Mouse (Mus musculus) neural tube, embryonic 12.5 days (tissue): ENCODE data around the gene Dnah17. TPM values are rescaled to one million over a fixed set of nuclear protein-coding genes. Genes with fewer than 3 reads are reported as not detected.

Experiments used
- ATAC-seq: fragments of 200-750 bp; cut with Nextera tagmentation; 2 replicates; pipeline ENCODE4 v1.8.0; 2017; ENCODE audit warnings: low read depth, mild to moderate bottlenecking, moderate TSS enrichment, moderate library complexity; ENCODE audit not compliant: low FRiP score
- H3K27ac ChIP-seq: fragments of 300-500 bp; sonication (generic); 2 replicates; pipeline ENCODE4 v1.5.1; 2016
- H3K27me3 ChIP-seq: fragments of 300-500 bp; sonication (generic); replicated peaks from 2 replicates; pipeline ENCODE4 v1.6.1; 2016; ENCODE audit warnings: mild to moderate bottlenecking
- H3K36me3 ChIP-seq: fragments of 300-500 bp; sonication (generic); 2 replicates; pipeline ENCODE4 v1.6.1; 2016; ENCODE audit warnings: mild to moderate bottlenecking
- H3K4me1 ChIP-seq: fragments of 300-500 bp; sonication (generic); 2 replicates; pipeline ENCODE4 v1.6.1; 2016
- H3K4me2 ChIP-seq: fragments of 300-500 bp; sonication (generic); replicated peaks from 2 replicates; pipeline ENCODE4 v1.6.1; 2016; ENCODE audit warnings: mild to moderate bottlenecking
- H3K4me3 ChIP-seq: fragments of 300-500 bp; sonication (generic); 2 replicates; pipeline ENCODE4 v1.5.1; 2016
- H3K9ac ChIP-seq: fragments of 300-500 bp; sonication (generic); 2 replicates; pipeline ENCODE4 v1.6.1; 2016; ENCODE audit warnings: mild to moderate bottlenecking
- H3K9me3 ChIP-seq: fragments of 300-500 bp; sonication (generic); 2 replicates; pipeline ENCODE4 v1.6.1; 2016; ENCODE audit warnings: mild to moderate bottlenecking
- WGBS: fragments of 180-500 bp; shearing (Covaris S2); methylation state at CpG from one replicate; pipeline ENCODE4 v1.1.7; 2016; 5-methylcytosine and 5-hydroxymethylcytosine counted together
- polyA plus RNA-seq: library from polyadenylated mRNA; unstranded; fragments of >200 nt; fragmentation: Nextera tagmentation; extraction: Ambion mirVana; gene quantifications from 2 replicates; pipeline ENCODE4 v1.2.1, GENCODE M21; 2016

Dnah17 gene
- polyA plus RNA-seq, 1 experiment from 2014 or later = 0.27 TPM

DNA sequence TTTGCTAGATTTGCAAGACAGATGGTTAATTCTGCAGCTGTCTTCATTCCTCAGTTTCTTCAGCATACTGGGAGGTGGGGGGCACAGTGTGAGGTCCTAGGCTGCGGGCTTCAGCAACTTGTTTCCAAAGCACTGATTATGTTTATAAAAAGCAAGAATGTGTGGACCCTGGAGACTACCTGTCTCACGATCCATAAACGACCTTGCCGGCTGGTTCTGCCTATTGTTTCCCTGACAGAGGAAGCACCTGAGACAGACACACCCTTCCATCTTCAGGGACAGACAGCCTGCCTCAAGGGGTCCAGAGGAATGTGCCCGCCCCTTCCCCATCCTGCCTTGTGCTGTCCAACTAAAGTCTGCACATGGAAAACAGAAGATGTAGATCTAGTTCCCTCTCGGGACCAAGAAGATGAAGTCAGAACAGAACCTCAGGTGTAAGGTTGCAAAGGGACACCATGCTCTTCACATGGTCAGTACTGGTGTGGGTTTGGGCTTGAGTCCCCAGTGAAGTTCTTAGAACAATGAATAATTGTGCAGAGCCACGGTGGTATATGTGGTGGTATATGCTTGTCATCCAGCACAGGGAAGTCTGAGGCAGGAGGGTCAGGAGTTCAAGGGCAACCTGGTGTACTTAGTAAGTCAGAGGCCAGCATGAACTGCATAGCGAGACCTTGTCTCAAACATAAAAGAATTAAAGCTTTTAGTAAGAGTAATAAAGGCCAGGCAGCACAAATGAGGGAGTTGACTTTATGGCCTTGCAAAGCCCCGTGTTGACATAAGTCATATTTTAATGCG is 10.5 kb upstream of the Dnah17 start:
- Histone ChIP-seq H3K27me3 (peaks cover 4% of the 10 kb centered on the region; the same call in 1 of the 2 replicates), H3K4me1 (peaks cover 14% of the 10 kb centered on the region), H3K4me3 (no peak overlapping the region), H3K9me3 (0 out of 2 replicates have a peak, but pooled peaks cover 5% of the 10 kb centered on the region), H3K36me3 (no peaks in the 10 kb centered on the region), H3K4me2 (no peak overlapping the region), H3K27ac (no peak overlapping the region), H3K9ac (no peak overlapping the region)
- WGBS = 81% methylated on average over 10 of the region's 10 CpGs
- no peak for ATAC-seq

DNA sequence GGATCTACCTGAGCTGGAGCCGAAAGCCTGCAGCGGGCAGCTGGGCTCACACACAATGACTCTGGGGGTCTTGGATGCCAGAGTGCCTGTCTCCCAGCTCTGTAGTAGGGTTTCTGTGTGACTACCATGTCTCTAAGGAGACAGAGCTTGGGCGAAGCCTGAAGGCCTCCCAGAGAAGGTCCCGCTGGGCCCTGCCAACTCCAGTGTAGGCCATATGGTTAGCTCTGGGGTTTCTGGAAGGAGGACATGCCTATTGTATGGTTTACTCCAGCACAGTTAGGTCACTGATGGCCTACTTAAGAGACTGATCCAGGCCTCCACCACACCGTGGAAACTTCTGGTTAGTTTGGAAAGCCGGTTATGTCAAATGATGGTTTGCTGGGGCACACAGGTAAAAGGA is 7.9 kb upstream of the Dnah17 start:
- H3K4me2 ChIP-seq = no peak overlapping the region
- ATAC-seq = no peak
- WGBS = 98% methylated on average over 6 of the region's 6 CpGs

DNA sequence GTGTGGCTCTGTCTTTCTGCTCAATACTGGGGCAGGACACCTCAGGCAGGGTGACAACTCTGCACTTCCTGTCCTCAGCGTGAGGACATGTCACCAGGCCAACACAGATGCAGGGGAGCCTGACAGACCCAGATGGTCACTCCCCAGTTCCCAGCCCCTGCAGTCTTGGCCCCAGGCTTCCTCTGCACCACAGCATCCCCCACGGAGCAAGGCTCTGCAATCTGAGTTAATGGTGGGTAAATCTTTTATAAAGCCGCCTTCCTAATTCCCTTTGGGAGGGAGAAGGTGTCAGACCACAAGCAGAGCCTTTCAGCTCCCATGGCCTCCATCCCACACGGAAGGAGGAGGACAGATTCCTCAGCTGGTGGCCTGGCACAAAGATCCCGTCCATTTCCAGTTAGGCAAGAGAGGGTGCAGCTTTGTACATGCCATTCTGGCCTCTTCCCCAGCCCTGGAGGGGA is 5.8 kb upstream of the Dnah17 start:
- no peak overlapping the region for H3K4me2 ChIP-seq
- H3K27ac ChIP-seq = no peak overlapping the region
- peaks cover 13% of the 10 kb centered on the region for H3K4me1 ChIP-seq
- no peaks in the 10 kb centered on the region for H3K36me3 ChIP-seq
- no peak for ATAC-seq
- no peak overlapping the region for H3K9ac ChIP-seq
- peaks cover 4% of the 10 kb centered on the region; the same call in 1 of the 2 replicates for H3K27me3 ChIP-seq
- no peak overlapping the region for H3K4me3 ChIP-seq
- 0 out of 2 replicates have a peak, but pooled peaks cover 5% of the 10 kb centered on the region for H3K9me3 ChIP-seq
- WGBS = 32% methylated on average over 5 of the region's 5 CpGs

More for the DNA sequence above, 7.9 kb upstream of the Dnah17 start:
- H3K4me1 ChIP-seq = peaks cover 23% of the 10 kb centered on the region
- no peak overlapping the region for H3K4me3 ChIP-seq
- 0 out of 2 replicates have a peak, but pooled peaks cover 5% of the 10 kb centered on the region for H3K9me3 ChIP-seq
- H3K27me3 ChIP-seq = peaks cover 4% of the 10 kb centered on the region; the same call in 1 of the 2 replicates
- H3K36me3 ChIP-seq = no peaks in the 10 kb centered on the region
- H3K9ac ChIP-seq = no peak overlapping the region
- H3K27ac ChIP-seq = no peak overlapping the region

DNA sequence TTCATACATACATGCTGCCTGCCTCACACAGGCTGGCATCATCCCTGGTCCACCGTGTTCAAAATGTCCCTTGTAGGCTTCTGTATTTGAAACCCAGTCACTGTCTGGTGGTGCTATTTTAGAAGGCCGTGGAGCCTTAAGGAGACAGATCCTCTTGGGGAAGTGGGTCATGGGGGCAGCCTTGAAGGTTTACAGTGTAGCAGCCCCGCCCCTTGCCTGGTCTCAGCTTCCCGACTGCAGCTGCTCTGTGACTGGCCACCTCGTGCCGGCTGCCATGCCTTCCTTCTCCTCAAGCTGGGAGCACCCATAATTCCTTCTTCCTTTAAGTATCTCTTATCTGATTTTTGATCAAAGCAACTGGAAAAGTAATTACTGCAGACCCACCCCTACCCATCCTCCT is 4.8 kb upstream of the Dnah17 start:
- WGBS = 72% methylated on average over 6 of the region's 6 CpGs
- Histone ChIP-seq H3K27me3 (0 out of 2 replicates have a peak, but pooled peaks cover 1% of the 10 kb centered on the region), H3K4me2 (no peak overlapping the region), H3K4me1 (peaks cover 10% of the 10 kb centered on the region), H3K27ac (no peak overlapping the region), H3K36me3 (no peaks in the 10 kb centered on the region), H3K9ac (no peak overlapping the region), H3K4me3 (no peak overlapping the region), H3K9me3 (0 out of 2 replicates have a peak, but pooled peaks cover 5% of the 10 kb centered on the region)
- ATAC-seq = no peak

DNA sequence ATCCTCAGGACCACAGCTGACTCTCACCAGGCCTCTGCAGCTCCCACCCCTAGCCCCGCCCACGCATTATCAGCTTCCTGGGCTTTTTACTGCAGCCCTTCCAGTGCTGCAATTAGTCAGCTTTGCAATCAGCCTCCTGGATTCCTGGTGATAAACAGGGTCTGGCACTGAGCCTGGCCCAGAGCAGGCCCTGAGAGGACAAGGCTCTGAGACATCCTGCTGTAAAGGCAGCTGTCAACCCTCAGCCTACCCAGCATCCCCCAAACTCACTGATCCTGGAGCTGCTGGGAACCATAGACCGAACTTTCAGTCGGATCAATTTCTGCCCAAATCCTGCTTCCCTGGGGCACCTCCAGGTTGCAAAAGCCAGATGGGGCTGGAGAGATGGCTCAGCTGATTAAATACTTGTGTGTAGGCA is 3.3 kb upstream of the Dnah17 start:
- 0 out of 2 replicates have a peak, but pooled peaks cover 3% of the 10 kb centered on the region for H3K9me3 ChIP-seq
- WGBS = 31% methylated on average over 4 of the region's 4 CpGs
- peak overlapping the region; percentile 32; the same call in 1 of the 2 replicates for H3K27ac ChIP-seq
- peak; percentile 44; the same call in 1 of the 2 replicates for ATAC-seq
- no peaks in the 10 kb centered on the region for H3K36me3 ChIP-seq
- no peaks in the 10 kb centered on the region for H3K27me3 ChIP-seq
- no peak overlapping the region for H3K9ac ChIP-seq
- H3K4me2 ChIP-seq = no peak overlapping the region
- 0 out of 2 replicates have a peak overlapping the region, but pooled peaks have one; percentile 5 for H3K4me3 ChIP-seq
- H3K4me1 ChIP-seq = peaks cover 10% of the 10 kb centered on the region

DNA sequence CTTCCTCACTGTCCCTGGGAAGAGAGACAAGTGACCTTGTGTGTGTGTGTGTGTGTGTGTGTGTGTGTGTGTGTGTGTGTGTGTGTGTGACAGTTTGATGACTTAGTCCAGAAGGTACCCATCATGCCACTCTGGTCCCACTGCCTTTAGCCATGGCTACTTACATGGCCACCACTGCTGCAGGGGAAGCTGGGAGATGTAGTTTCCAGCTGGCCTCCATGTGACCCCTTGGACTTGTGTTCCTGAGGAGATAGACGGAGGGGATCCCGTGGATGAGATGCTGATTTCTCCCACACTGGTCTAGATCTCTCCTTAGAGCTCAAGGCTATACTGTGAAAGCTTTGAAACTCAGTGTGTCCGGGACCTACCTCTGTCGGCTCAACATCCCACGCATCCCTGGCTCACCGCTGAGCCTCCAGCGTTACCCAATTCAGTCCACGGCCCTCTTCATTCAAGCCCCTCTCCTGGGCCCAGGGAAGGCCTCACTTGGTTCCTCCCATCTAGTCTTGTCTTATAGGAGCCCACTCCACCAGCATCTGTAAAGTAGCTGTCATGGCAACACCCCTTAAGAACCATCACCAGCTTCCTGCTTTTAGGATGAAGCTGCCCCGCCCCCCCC is 2.8 kb upstream of the Dnah17 start:
- Histone ChIP-seq H3K4me2 (peak overlapping the region; percentile 31), H3K27me3 (no peaks in the 10 kb centered on the region), H3K4me1 (peaks cover 10% of the 10 kb centered on the region), H3K9me3 (no peaks in the 10 kb centered on the region), H3K4me3 (0 out of 2 replicates have a peak overlapping the region, but pooled peaks have one; percentile 5), H3K9ac (no peak overlapping the region), H3K36me3 (no peaks in the 10 kb centered on the region), H3K27ac (peak overlapping the region; percentile 32; the same call in 1 of the 2 replicates)
- WGBS = 39% methylated on average over 9 of the region's 9 CpGs
- peak; percentile 25; the same call in 1 of the 2 replicates for ATAC-seq

DNA sequence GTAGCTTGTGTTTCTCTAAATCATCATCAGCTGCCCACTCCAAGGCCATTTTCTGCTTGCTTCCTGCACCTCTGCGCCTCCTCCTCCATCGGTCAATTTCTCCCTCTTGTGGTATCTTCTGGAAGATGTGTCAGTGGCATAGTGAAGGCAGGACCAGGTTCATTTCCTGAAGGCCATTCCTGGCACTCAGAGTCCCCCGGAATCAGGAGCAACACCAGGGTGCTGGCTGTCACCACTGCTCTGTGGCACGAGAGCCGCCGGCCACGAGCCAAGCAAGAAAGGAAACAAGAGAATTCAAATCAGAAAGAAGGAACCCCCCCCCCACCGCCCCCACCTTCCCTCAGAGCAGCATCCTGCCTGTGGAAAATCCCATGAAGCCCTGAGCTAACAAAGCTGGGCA is 1.7 kb upstream of the Dnah17 start:
- ATAC-seq = no peak
- WGBS = 88% methylated on average over 8 of the region's 8 CpGs
- no peak overlapping the region for H3K4me3 ChIP-seq

DNA sequence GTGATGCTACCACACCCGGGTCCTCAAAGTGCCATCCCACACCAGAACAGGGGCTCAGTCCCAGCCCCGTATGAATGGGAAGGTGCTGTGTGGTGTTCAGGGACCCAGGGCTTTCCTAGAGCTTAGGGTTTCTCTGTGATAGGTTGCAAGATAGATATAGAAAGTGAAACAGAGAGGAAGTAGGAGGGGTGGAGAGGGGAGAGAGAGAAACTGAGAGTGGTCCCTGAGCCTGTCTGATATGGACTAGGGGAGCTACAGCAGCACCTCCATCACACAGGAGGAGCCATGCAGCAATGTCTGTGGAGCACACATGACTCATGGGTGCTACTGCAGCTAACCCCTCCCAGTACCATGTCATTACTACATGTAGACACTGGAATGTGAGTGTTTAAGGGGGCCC is 622 bp downstream of the Dnah17 start:
- H3K4me2 ChIP-seq = no peak overlapping the region
- no peaks in the 10 kb centered on the region for H3K27me3 ChIP-seq
- peaks cover 10% of the 10 kb centered on the region for H3K4me1 ChIP-seq
- no peak overlapping the region for H3K9ac ChIP-seq
- H3K9me3 ChIP-seq = no peaks in the 10 kb centered on the region
- H3K36me3 ChIP-seq = no peaks in the 10 kb centered on the region
- WGBS = 93% methylated on average over 2 of the region's 2 CpGs
- H3K27ac ChIP-seq = no peak overlapping the region
- no peak for ATAC-seq
- no peak overlapping the region for H3K4me3 ChIP-seq

More for the DNA sequence above, 1.7 kb upstream of the Dnah17 start:
- Histone ChIP-seq H3K4me1 (peaks cover 10% of the 10 kb centered on the region), H3K27ac (no peak overlapping the region), H3K9ac (no peak overlapping the region), H3K9me3 (no peaks in the 10 kb centered on the region), H3K4me2 (no peak overlapping the region), H3K36me3 (no peaks in the 10 kb centered on the region), H3K27me3 (no peaks in the 10 kb centered on the region)

DNA sequence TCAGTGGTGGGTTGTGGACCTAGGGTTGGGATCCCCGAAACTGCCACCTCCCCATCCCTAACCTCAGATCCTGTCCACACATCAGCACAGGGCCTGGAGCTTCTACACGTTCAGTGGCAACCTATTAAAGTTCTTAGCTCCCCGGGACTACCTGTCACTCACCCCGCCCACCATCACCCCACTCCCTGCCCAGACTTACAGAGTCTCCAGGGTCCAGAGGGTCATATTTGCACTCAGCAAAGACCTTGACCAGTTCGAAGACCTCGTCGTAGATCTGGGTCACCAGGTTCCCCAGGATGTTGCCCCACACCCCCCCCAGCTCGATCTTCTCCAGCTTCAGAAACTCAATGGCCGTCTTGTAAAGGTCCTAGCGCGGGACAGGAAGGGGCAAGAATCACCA is 8.8 kb downstream of the Dnah17 start:
- no peak overlapping the region for H3K27ac ChIP-seq
- no peaks in the 10 kb centered on the region for H3K4me1 ChIP-seq
- H3K36me3 ChIP-seq = no peaks in the 10 kb centered on the region
- no peaks in the 10 kb centered on the region for H3K9me3 ChIP-seq
- ATAC-seq = no peak
- H3K9ac ChIP-seq = no peak overlapping the region
- no peak overlapping the region for H3K4me2 ChIP-seq
- H3K4me3 ChIP-seq = no peak overlapping the region
- H3K27me3 ChIP-seq = no peaks in the 10 kb centered on the region
- WGBS = 89% methylated on average over 11 of the region's 11 CpGs

DNA sequence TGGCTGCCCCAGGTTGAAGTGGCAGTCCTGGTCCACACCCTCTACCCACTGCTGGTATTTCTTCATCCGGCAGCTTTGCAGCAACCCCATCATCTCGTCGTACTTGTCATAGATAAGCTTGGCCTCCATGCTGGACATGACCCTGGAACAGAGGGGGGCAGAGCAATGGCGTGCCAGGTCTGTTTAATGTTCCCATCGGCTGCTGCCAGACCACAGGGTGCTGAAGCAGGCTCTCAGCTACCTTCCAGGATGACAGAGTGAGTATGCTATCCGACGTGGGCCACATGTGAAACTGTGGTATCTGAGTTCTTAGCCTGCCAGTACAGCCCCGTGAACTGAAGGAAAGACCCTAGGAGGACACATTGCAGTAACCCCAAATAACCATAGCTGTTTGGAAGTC is 11.7 kb downstream of the Dnah17 start:
- Histone ChIP-seq H3K27me3 (no peaks in the 10 kb centered on the region), H3K36me3 (no peaks in the 10 kb centered on the region), H3K27ac (no peak overlapping the region), H3K9me3 (no peaks in the 10 kb centered on the region), H3K9ac (no peak overlapping the region), H3K4me3 (no peak overlapping the region), H3K4me1 (no peaks in the 10 kb centered on the region), H3K4me2 (no peak overlapping the region)
- ATAC-seq = no peak
- WGBS = 84% methylated on average over 8 of the region's 8 CpGs

DNA sequence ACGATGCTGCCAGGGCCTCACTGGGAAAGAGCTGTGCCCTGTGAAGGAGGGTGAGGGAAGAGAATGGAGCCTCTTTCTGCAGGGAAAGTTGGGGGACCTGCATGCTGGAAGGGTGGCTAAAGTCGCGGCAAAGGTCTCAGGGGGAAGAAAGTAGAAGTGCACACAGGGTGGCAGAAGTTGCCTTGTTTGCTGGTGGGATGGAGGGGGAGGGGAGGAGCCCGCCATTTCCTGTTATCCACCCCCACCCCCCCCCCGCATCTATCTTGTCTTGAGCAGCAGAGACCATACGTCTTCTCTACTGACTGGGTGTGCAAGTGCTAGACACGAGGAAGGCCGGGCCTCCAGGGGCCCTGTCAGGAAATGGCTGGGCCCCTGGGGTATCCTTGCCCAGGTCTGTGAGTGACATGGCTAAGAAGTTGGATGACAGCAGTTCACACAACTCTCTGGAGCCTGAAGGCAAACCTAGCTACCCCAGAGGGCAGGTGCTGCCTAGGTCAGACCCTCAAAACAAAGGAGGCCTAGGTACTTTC is 15.8 kb downstream of the Dnah17 start:
- Histone ChIP-seq H3K4me3 (no peak overlapping the region), H3K4me2 (no peak overlapping the region), H3K9me3 (no peaks in the 10 kb centered on the region), H3K36me3 (no peaks in the 10 kb centered on the region), H3K4me1 (no peaks in the 10 kb centered on the region), H3K9ac (no peak overlapping the region), H3K27ac (no peak overlapping the region), H3K27me3 (no peaks in the 10 kb centered on the region)
- no peak for ATAC-seq
- WGBS = 75% methylated on average over 8 of the region's 8 CpGs

DNA sequence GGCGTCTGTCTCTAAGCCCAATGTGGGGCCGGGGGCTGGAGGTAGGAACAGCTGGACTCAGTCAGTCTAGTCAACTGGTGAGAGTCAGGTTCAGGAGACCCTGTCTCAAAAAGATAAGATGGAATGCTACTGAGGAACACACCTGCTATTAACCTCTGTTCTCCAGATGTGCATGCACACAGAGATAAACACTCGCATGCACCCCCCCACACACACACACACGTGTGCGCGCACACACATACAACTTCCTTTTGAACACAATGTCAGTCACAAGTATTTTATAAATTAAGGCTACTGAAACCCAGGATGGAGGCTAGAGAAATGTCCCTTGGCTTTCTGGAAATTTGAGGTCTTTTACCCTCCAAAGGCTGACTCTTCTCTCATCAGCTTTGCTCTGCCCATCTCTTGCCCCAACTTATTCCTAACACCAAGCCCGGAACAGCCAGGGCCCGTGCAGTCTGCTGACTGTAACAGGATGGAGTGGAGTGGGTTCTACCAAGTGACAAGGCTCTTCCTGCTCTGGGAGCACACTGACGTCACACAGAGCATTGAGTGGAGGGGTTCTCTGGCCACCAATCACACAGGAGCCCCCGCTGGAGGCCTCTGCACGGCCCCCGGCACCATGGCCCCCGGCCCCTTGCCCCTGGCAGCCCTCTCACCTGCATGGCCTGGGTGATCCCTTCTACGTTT is 16.8 kb downstream of the Dnah17 start:
- Histone ChIP-seq H3K4me2 (no peak overlapping the region), H3K36me3 (no peaks in the 10 kb centered on the region), H3K4me1 (no peaks in the 10 kb centered on the region), H3K27ac (no peak overlapping the region), H3K4me3 (no peak overlapping the region), H3K27me3 (no peaks in the 10 kb centered on the region), H3K9ac (no peak overlapping the region), H3K9me3 (no peaks in the 10 kb centered on the region)
- WGBS = 90% methylated on average over 14 of the region's 14 CpGs
- ATAC-seq = no peak
